Mouse (Mus musculus) ES-E14 (cell line): Measurements from ENCODE around the gene Apbb2.

Experiments used
- CHD2 ChIP-seq: IDR thresholded peaks from 2 replicates; pipeline ENCODE4 v1.6.1; 2014; ENCODE audit warnings: mild to moderate bottlenecking, low read depth, low read length, inconsistent platforms
- HCFC1 ChIP-seq: IDR thresholded peaks from 2 replicates; pipeline ENCODE4 v1.6.1; 2012; ENCODE audit warnings: low read length, inconsistent platforms, borderline replicate concordance; ENCODE audit not compliant: insufficient read depth
- MAFK ChIP-seq: IDR thresholded peaks from 2 replicates; pipeline ENCODE4 v1.6.1; 2014; ENCODE audit warnings: mild to moderate bottlenecking, low read depth, low read length, inconsistent platforms; ENCODE audit not compliant: insufficient read depth
- ZC3H11A ChIP-seq: IDR thresholded peaks from 2 replicates; pipeline ENCODE4 v1.6.1; 2012; ENCODE audit warnings: low read depth, mild to moderate bottlenecking, inconsistent platforms, low read length, borderline replicate concordance
- ZNF384 ChIP-seq: IDR thresholded peaks from 2 replicates; pipeline ENCODE4 v1.6.1; 2012; ENCODE audit warnings: low read depth, low read length, inconsistent platforms

- TF ChIP-seq ZNF384: no peak
- no peak for TF ChIP-seq HCFC1
- no peak for TF ChIP-seq MAFK
- TF ChIP-seq CHD2: no peak
- no peak for TF ChIP-seq ZC3H11A
These were observed 103.3 kb downstream of the Apbb2 start for GRCm38 (mm10) chr5:66515271-66515670.
